Mouse (Mus musculus) kidney, adult 18-20 months (tissue): ENCODE measurements around the gene Hmg20b.

Source experiments
- DNase-seq: peaks from one replicate; pipeline ENCODE4 v3.0.0; 2021

The Hmg20b gene

GRCm38 (mm10) chr10:81301321-81301720 lies 49.0 kb downstream of the Hmg20b start:
- no peak for DNase-seq

GRCm38 (mm10) chr10:81300352-81300907 lies 49.9 kb downstream of the Hmg20b start:
- no peak for DNase-seq

GRCm38 (mm10) chr10:81299585-81300351 lies 50.5 kb downstream of the Hmg20b start:
- peak; percentile 79 for DNase-seq

- DNase-seq = no peak
Observed at GRCm38 (mm10) chr10:81298369-81299100, 51.7 kb downstream of the Hmg20b start.

- DNase-seq = peak; percentile 69
Observed at GRCm38 (mm10) chr10:81297845-81298244, 52.4 kb downstream of the Hmg20b start.

GRCm38 (mm10) chr10:81297246-81297645 lies 53.0 kb downstream of the Hmg20b start:
- DNase-seq = no peak
